Mouse (Mus musculus) kidney, adult 2 months (tissue): ENCODE measurements at regions not wholly inside any gene's neighbourhood (a gene's known extent, or its start where the extent isn't known, plus 50 kb on each side); places are given as distances from the start of the nearest gene placed in this dataset.

Experiments used
- DNase-seq: peaks from one replicate; pipeline ENCODE4 v3.0.0; 2021
- H3K27ac ChIP-seq: fragments of 200-500 bp; 2 replicates; pipeline ENCODE4 v1.5.1; 2012; ENCODE audit warnings: low read depth, low read length, control low read depth, inconsistent platforms; ENCODE audit not compliant: insufficient read depth
- H3K27me3 ChIP-seq: fragments of 200-500 bp; replicated peaks from 2 replicates; pipeline ENCODE4 v1.6.1; 2012; ENCODE audit warnings: mild to moderate bottlenecking, moderate library complexity, low read length, inconsistent platforms; ENCODE audit not compliant: control insufficient read depth, insufficient read depth
- H3K36me3 ChIP-seq: fragments of 200-500 bp; 2 replicates; pipeline ENCODE4 v1.6.1; 2012; ENCODE audit warnings: mild to moderate bottlenecking, moderate library complexity, low read length, inconsistent platforms; ENCODE audit not compliant: control insufficient read depth, insufficient read depth
- H3K4me1 ChIP-seq: fragments of 200-500 bp; 2 replicates; pipeline ENCODE4 v1.6.1; 2011; ENCODE audit warnings: low read length; ENCODE audit not compliant: control insufficient read depth, insufficient read depth
- H3K4me3 ChIP-seq: fragments of 200-500 bp; 2 replicates; pipeline ENCODE4 v1.5.1; 2011; ENCODE audit warnings: mild to moderate bottlenecking, low read depth, low read length, control low read depth; ENCODE audit not compliant: insufficient read depth
- CTCF ChIP-seq: fragments of 200-500 bp; conservative IDR thresholded peaks from 2 replicates; pipeline ENCODE4 v1.5.1; 2011; ENCODE audit warnings: low read depth, mild to moderate bottlenecking, control low read depth, low read length, moderate library complexity, mixed read lengths; ENCODE audit not compliant: insufficient read depth, insufficient read length
- POLR2A ChIP-seq: fragments of 200-500 bp; IDR thresholded peaks from one replicate; pipeline ENCODE4 v1.6.1; 2011; ENCODE audit warnings: low read depth, low read length, control low read depth
- WGBS: fragments of 180-500 bp; shearing (Covaris S2); methylation state at CpG from one replicate; pipeline ENCODE4 v1.1.7; 2018; 5-methylcytosine and 5-hydroxymethylcytosine counted together

DNA sequence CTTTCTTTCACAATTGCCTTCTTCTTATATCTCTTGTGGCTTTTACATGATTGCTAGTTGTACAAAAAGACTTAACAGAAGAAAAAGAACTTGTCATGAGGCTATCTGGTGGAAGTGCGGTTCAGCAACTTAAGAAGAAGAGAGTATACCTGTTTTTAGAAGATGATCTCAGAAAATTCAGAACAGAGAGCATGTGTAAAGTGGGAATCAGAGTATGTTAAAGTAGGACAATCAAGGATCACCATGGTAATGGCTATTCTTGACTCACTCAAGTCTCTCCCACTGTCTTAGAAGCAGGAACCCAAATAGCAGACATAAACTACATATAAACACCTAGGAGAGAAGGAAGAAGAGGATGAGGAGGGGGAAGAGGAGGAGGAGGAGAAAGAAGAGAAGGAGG lies 857.9 kb upstream of the Nr2f1 start:
- Histone ChIP-seq H3K27ac (no peak overlapping the region), H3K4me3 (no peak overlapping the region), H3K36me3 (no peaks in the 10 kb centered on the region), H3K4me1 (no peaks in the 10 kb centered on the region), H3K27me3 (no peaks in the 10 kb centered on the region)
- TF ChIP-seq CTCF (no peak), POLR2A (no peak)
- DNase-seq: no peak
- WGBS: 86% methylated on average over 1 of the region's 1 CpGs

DNA sequence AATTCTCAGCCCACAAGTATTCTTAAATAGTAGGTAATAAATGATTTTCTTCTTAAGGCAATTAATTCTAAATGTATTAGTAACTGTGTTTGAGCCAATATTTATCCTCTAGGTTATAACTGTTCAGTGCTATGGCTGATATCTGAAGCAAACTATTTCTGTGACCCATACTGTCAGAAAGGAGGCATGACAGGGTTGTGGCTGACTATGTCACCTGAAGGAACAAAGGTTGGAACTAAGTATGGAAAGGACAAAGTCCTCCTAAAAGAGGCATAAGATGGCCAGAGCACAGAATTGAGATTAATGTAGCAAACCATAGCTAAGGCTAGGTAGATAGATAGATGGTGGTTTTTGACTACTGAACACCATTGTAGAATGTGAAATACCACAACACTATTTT lies 854.9 kb upstream of the Nr2f1 start:
- Histone ChIP-seq H3K36me3 (no peaks in the 10 kb centered on the region), H3K27ac (no peak overlapping the region), H3K27me3 (no peaks in the 10 kb centered on the region), H3K4me1 (no peaks in the 10 kb centered on the region), H3K4me3 (no peak overlapping the region)
- no peak for DNase-seq
- TF ChIP-seq CTCF: no peak
- TF ChIP-seq POLR2A: no peak

DNA sequence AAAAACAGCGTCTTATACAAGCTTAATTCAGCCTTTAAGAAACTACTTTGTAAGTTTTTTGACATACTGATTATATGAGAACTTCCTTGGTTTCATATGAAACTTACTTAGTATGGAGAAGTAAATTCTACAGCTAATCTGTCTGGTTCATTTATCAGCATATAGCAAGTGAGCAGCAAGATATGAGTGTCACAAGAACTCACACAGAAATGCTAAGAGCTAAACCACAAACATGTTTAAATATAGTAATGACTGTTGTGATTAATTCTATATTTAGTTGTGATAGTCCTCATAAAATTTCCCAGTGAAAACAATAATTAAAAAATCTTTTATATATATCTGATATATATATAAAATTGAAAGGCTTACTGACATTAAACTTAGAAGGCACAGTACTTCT lies 853.9 kb upstream of the Nr2f1 start:
- no peaks in the 10 kb centered on the region for H3K27me3 ChIP-seq
- H3K36me3 ChIP-seq: no peaks in the 10 kb centered on the region
- no peak overlapping the region for H3K27ac ChIP-seq
- no peak for TF ChIP-seq POLR2A
- 84% methylated on average over 1 of the region's 1 CpGs for WGBS
- no peak for DNase-seq
- no peak overlapping the region for H3K4me3 ChIP-seq
- no peaks in the 10 kb centered on the region for H3K4me1 ChIP-seq

DNA sequence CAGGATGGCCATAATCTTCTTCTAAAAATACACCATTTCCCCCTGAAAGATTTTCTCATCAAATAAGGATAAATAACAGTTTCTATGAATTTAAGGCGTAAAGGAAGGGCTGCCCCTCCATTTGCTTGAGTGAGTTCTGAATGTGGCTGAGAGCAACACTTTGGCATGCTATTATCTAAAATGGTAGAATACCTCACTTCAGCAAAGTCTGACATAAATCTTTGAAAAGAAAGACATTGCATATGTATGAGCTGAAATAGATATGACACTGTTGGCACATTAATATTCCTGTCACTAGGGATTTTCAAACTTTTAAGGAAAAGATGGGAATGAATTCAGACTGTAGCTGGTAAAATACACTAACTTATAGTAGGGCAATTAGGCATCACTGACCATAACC lies 847.7 kb upstream of the Nr2f1 start:
- H3K27me3 ChIP-seq: no peaks in the 10 kb centered on the region
- H3K27ac ChIP-seq: no peak overlapping the region
- 83% methylated on average over 1 of the region's 1 CpGs for WGBS
- no peaks in the 10 kb centered on the region for H3K4me1 ChIP-seq
- TF ChIP-seq POLR2A (no peak), CTCF (no peak)
- H3K4me3 ChIP-seq: no peak overlapping the region
- no peak for DNase-seq
- H3K36me3 ChIP-seq: no peaks in the 10 kb centered on the region

DNA sequence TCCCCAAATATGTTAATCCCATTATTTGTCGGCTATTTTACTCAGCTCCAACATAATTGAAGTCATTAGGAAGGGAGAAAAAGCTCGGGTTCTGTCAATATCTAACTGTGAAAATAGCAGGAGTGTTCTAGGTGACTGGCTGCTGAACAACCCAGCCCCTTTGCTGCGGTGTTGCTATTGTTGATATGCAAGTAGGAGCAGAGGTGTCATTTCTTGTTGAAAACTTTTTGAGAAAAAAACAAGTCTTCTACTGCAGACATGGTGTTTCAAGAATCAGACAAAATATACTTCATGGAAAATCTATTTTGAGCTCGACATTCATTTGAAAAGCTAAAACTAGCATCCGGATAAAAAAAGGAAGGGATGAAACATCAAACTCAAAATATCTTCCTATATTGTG lies 845.1 kb upstream of the Nr2f1 start:
- Histone ChIP-seq H3K4me1 (no peaks in the 10 kb centered on the region), H3K36me3 (no peaks in the 10 kb centered on the region), H3K27ac (no peak overlapping the region), H3K27me3 (no peaks in the 10 kb centered on the region), H3K4me3 (no peak overlapping the region)
- WGBS: 47% methylated on average over 5 of the region's 5 CpGs
- no peak for TF ChIP-seq POLR2A
- TF ChIP-seq CTCF: no peak
- DNase-seq: no peak

DNA sequence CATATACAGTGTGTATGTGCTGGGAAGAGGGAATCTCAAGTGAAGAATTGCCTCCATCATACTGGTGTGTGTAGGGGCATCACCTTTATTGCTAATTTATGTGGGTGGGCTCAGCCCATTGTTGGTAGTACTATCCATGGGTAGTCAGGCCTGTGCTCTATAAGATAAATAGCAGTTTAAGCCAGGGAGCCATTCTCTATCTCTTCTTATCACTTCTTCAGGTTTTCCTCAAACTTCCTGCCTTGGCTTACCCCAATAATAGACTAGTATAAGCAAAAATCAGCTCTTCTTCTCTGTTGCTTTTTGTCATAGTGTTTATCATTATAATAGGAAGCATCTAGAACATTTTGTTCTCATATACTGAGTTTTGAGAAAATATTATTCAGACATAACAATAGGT lies 838.3 kb upstream of the Nr2f1 start:
- Histone ChIP-seq H3K36me3 (no peaks in the 10 kb centered on the region), H3K27me3 (no peaks in the 10 kb centered on the region), H3K4me3 (no peak overlapping the region), H3K4me1 (no peaks in the 10 kb centered on the region), H3K27ac (no peak overlapping the region)
- DNase-seq: no peak
- TF ChIP-seq CTCF (no peak), POLR2A (no peak)

DNA sequence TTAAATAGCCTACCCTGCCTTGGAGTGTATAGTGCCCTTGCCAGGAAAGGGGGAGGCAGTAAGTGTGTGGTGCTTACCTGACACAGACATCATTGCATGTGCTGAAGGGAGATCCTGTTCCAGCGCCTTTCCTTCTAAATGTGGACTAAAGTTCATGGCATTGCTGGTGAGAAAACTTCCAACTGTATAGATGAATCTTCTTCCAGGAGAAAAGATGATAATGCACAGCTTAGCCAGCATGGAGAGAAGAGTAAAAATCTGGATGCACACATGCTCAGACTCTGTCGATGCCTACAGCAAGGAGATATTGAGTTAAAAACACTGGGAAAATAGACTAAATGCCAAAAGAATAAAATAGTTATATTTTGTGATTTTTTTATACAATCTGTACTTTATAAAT lies 835.7 kb upstream of the Nr2f1 start:
- Histone ChIP-seq H3K27me3 (no peaks in the 10 kb centered on the region), H3K4me3 (no peak overlapping the region), H3K27ac (no peak overlapping the region), H3K36me3 (no peaks in the 10 kb centered on the region), H3K4me1 (no peaks in the 10 kb centered on the region)
- 85% methylated on average over 2 of the region's 2 CpGs for WGBS
- no peak for DNase-seq
- TF ChIP-seq POLR2A (no peak), CTCF (no peak)

DNA sequence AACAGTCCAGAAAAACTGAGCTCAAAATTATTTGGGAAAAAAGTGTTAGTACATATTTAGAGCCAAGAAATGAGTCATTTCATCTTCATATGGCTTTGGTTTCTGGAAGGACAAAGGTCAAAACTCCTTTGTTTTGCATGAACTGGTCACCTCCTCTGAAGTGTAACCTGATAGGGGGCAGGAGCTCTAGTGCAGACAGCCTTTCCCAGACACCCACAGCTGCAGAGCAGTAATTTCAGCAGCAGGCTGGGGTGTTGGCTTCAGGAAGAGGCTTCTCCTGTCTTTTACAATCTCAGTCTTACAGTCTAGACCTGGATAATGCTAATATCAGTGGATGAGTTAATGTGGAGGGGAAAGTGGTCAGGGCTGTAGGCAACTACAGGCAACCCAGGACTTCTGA lies 830.4 kb upstream of the Nr2f1 start:
- Histone ChIP-seq H3K27ac (no peak overlapping the region), H3K36me3 (no peaks in the 10 kb centered on the region), H3K4me3 (no peak overlapping the region), H3K4me1 (no peaks in the 10 kb centered on the region), H3K27me3 (no peaks in the 10 kb centered on the region)
- no peak for DNase-seq
- no peak for TF ChIP-seq CTCF
- no peak for TF ChIP-seq POLR2A
